ENCODE assay signal across 17 mouse cellular contexts in genomic region chr4:142063057-142063534, GRCm38 (mm10). TPM values are rescaled to one million over a fixed set of nuclear protein-coding genes. Genes with fewer than 3 reads are reported as not detected.
DNase-seq lines count a peak whose midpoint lies in the region; ATAC-seq and TF ChIP-seq lines count a peak whose summit lies in the region.
"Had no signal": no experiment of that assay in that cellular context is flagged by ENCODE, and none has a peak within 500 bp of the region (broad histone marks: within the 10 kb centered on the region; RNA-seq: fewer than 3 reads in every experiment).

No protein-coding gene starts in this region.

- intact Hi-C loops in left cerebral cortex, postnatal 10 days (cut with DNase I): no loop called here

- H3K4me1 ChIP-seq in E14TG2a.4 (replicated peaks; ENCODE audit: low read depth, low read length): peaks cover 95% of the 10 kb centered on the region
- H3K4me1 ChIP-seq in ES-Bruce4 (ENCODE audit: control insufficient read depth, insufficient read depth, low read length): peaks cover 37% of the 10 kb centered on the region
- H3K4me1 ChIP-seq in liver, embryonic 14.5 days (replicated peaks; ENCODE audit: control insufficient read depth in 2 of 2, insufficient read depth in 2 of 2, low read length in 1 of 2): peaks cover 12 to 27% of the 10 kb centered on the region in 2 experiments
- H3K4me1 ChIP-seq in hindbrain, embryonic 10.5 days (replicated peaks): peaks cover 50% of the 10 kb centered on the region

- no peak for DNase-seq in liver, embryonic 14.5 days (ENCODE audit: low read depth in 3 of 3, low spot score in 3 of 3)
- no peak for DNase-seq in hindbrain, embryonic 10.5 days (ENCODE audit: low spot score)
- DNase-seq in left cerebral cortex, postnatal 10 days (ENCODE audit: extremely low spot score in 1 of 2, low spot score in 2 of 2): no peak
- DNase-seq in T-cell, adult 2 months (ENCODE audit: low spot score): no peak
- DNase-seq: adrenal gland, postnatal 14 days; cerebellum, adult 9-10 months; heart, postnatal 14 days; thymus, adult 18-20 months had no signal

- 64% methylated on average over 8 of the region's 8 CpGs for WGBS in liver, embryonic 14.5 days (ENCODE audit: insufficient replicate concordance)
- WGBS in hindbrain, embryonic 10.5 days: 87% methylated on average over 8 of the region's 8 CpGs

- H3K9me3 ChIP-seq in E14TG2a.4 (ENCODE audit: low read length) (no peaks in the 10 kb centered on the region), ES-Bruce4 (replicated peaks; ENCODE audit: control insufficient read depth, insufficient read depth, low read length, poor library complexity, severe bottlenecking) (no peaks in the 10 kb centered on the region)
- H3K9me3 ChIP-seq in liver, embryonic 14.5 days (ENCODE audit: control insufficient read depth, low read length): no peaks in the 10 kb centered on the region
- H3K9me3 ChIP-seq in hindbrain, embryonic 10.5 days: no peaks in the 10 kb centered on the region

- TF ChIP-seq POLR2A in ES-Bruce4 (IDR thresholded peaks at IDR 0.05; ENCODE audit: insufficient read depth, low read length): no peak

- TF ChIP-seq CTCF in E14TG2a.4 (conservative IDR thresholded peaks at IDR 0.05; ENCODE audit: low read length) (no peak), ES-Bruce4 (IDR thresholded peaks at IDR 0.05; ENCODE audit: low read depth, low read length) (no peak)
- TF ChIP-seq CTCF in liver, embryonic 14.5 days (IDR thresholded peaks at IDR 0.05; ENCODE audit: low read depth): no peak

- H3K27me3 ChIP-seq in E14TG2a.4 (ENCODE audit: insufficient read depth, low read length) (no peaks in the 10 kb centered on the region), ES-Bruce4 (ENCODE audit: control insufficient read depth, insufficient read depth, low read length, poor library complexity, severe bottlenecking) (no peaks in the 10 kb centered on the region)
- no peaks in the 10 kb centered on the region for H3K27me3 ChIP-seq in liver, embryonic 14.5 days (ENCODE audit: control insufficient read depth, insufficient read depth, low read length)
- H3K27me3 ChIP-seq in hindbrain, embryonic 10.5 days (ENCODE audit: insufficient read depth, poor library complexity, severe bottlenecking): peaks cover 26% of the 10 kb centered on the region; the same call in 1 of the 2 replicates

- H3K9ac ChIP-seq in ES-Bruce4 (ENCODE audit: low read depth, poor library complexity, severe bottlenecking): no peak overlapping the region
- no peak overlapping the region for H3K9ac ChIP-seq in liver, embryonic 14.5 days (replicated peaks)

- no peak overlapping the region for H3K4me2 ChIP-seq in liver, embryonic 14.5 days (ENCODE audit: low read depth)

- H3K36me3 ChIP-seq in E14TG2a.4 (ENCODE audit: insufficient read depth, low read length) (peaks cover 4% of the 10 kb centered on the region; the same call in 1 of the 2 replicates), ES-Bruce4 (ENCODE audit: control insufficient read depth, insufficient read depth, low read length, poor library complexity, severe bottlenecking) (no peaks in the 10 kb centered on the region)
- H3K36me3 ChIP-seq in liver, embryonic 14.5 days (replicated peaks; ENCODE audit: control insufficient read depth, insufficient read depth, low read depth): no peaks in the 10 kb centered on the region
- no peaks in the 10 kb centered on the region for H3K36me3 ChIP-seq in hindbrain, embryonic 10.5 days

- H3K27ac ChIP-seq in ES-Bruce4 (ENCODE audit: insufficient read depth, low read length): no peak overlapping the region
- no peak overlapping the region for H3K27ac ChIP-seq in liver, embryonic 14.5 days
- no peak overlapping the region for H3K27ac ChIP-seq in hindbrain, embryonic 10.5 days
- H3K27ac ChIP-seq: hindbrain, postnatal 0 days; layer of hippocampus, adult 2 months; left cerebral cortex, adult 2 months had no signal

- ATAC-seq in liver, embryonic 14.5 days (ENCODE audit: insufficient read depth): peak; percentile 57
- peak; percentile 85 for ATAC-seq in monocyte, adult 5-6 weeks (replicated peaks; ENCODE audit: insufficient number of reproducible peaks, low FRiP score, low TSS enrichment, poor library complexity, severe bottlenecking)
- ATAC-seq: CD4-positive, CD25-positive, alpha-beta regulatory T cell, adult 4 months; forebrain, embryonic 16.5 days; hindbrain, postnatal 0 days had no signal

- peak; percentile 75; the same call in 1 of the 2 replicates for TF ChIP-seq EP300 in ES-Bruce4 (IDR thresholded peaks at IDR 0.05; ENCODE audit: insufficient read depth, low read depth, low read length)
- no peak for TF ChIP-seq EP300 in liver, embryonic 14.5 days (IDR thresholded peaks at IDR 0.05; ENCODE audit: low read depth)

- 0 out of 2 replicates have a peak overlapping the region, but pooled peaks have one; percentile 3 for H3K4me3 ChIP-seq in E14TG2a.4 (replicated peaks; ENCODE audit: low read length)
- no peak overlapping the region for H3K4me3 ChIP-seq in ES-Bruce4 (ENCODE audit: low read depth, low read length)
- no peak overlapping the region for H3K4me3 ChIP-seq in liver, embryonic 14.5 days (ENCODE audit: insufficient read depth in 1 of 2, low read depth in 2 of 2, low read length in 2 of 2)
- no peak overlapping the region for H3K4me3 ChIP-seq in hindbrain, embryonic 10.5 days
- H3K4me3 ChIP-seq: layer of hippocampus, adult 2 months; left cerebral cortex, adult 2 months had no signal

RNA-seq across cellular contexts. Expression of gene Tmem51, which starts 21.0 kb away (rescaled TPM):
- polyA plus RNA-seq in ES-Bruce4 (2011; ENCODE audit: insufficient read depth, insufficient read length, low read depth, missing spikeins): 16.8 and 18.9 TPM in 2 replicates
- 7.7 and 7.9 TPM in 2 replicates for polyA plus RNA-seq in liver, embryonic 14.5 days (2012; rRNA removed)
- 11.4 and 11.8 TPM in 2 replicates for polyA plus RNA-seq in liver, embryonic 14.5 days (2014; fragmentation: Nextera tagmentation; extraction: Ambion mirVana)
- 57.2 to 77.8 TPM (median 58.7 TPM) in 3 replicates for total RNA-seq in monocyte, adult 5-6 weeks (2017)
- 9.2 and 12.1 TPM in 2 replicates for polyA plus RNA-seq in hindbrain, embryonic 10.5 days (2016; fragmentation: Nextera tagmentation; extraction: Ambion mirVana)
- 1 to 10 TPM; 6.4 to 7.2 TPM for total RNA-seq in left cerebral cortex, postnatal 10 days (2021)

RNA-seq across cellular contexts. Expression of gene Fhad1, which starts 48.2 kb away (rescaled TPM):
- 1.5 and 2.1 TPM in 2 replicates for polyA plus RNA-seq in ES-Bruce4 (2011; ENCODE audit: insufficient read depth, insufficient read length, low read depth, missing spikeins)
- 0.03 and 0.23 TPM in 2 replicates for polyA plus RNA-seq in liver, embryonic 14.5 days (2012; rRNA removed)
- 0.11 TPM in 1 of 2 replicates, not detected in the other for polyA plus RNA-seq in liver, embryonic 14.5 days (2014; fragmentation: Nextera tagmentation; extraction: Ambion mirVana)
- 0.32 to 4.4 TPM (median 0.38 TPM) in 3 replicates for total RNA-seq in monocyte, adult 5-6 weeks (2017)
- polyA plus RNA-seq in hindbrain, embryonic 10.5 days (2016; fragmentation: Nextera tagmentation; extraction: Ambion mirVana): 2.3 and 4.1 TPM in 2 replicates
- 1 to 10 TPM; 2.3 to 2.7 TPM for total RNA-seq in left cerebral cortex, postnatal 10 days (2021)
- total RNA-seq: gastrocnemius, adult 8-10 months had no signal
